Mouse (Mus musculus) gastrocnemius, adult 8-10 months (tissue): ENCODE data around the gene Ovol1. TPM values are rescaled to one million over a fixed set of nuclear protein-coding genes. Genes with fewer than 3 reads are reported as not detected.

Source experiments
- DNase-seq, 2 experiments: peaks; one replicate each; pipeline ENCODE4 v3.0.0; 2022; ENCODE audit warnings: low spot score in 2 of 2
- total RNA-seq, 4 experiments: library from RNA; stranded (reverse); gene quantifications; 2 replicates each; pipeline ENCODE4 v1.2.4; 2022

Gene Ovol1
- total RNA-seq, 4 experiments from 2014 or later, result not detected

GRCm38 (mm10) chr19:5568470-5569140, 8.2 kb upstream of the Ovol1 start:
- peak; percentile 66 to 72 for DNase-seq

- peak; percentile 81 to 90 for DNase-seq
These were observed 7.4 kb upstream of the Ovol1 start, which contains the start of gene Ap5b1 for GRCm38 (mm10) chr19:5567534-5568469. Gene Ap5b1 (plus strand): TSS chr19:5568025.

DNA sequence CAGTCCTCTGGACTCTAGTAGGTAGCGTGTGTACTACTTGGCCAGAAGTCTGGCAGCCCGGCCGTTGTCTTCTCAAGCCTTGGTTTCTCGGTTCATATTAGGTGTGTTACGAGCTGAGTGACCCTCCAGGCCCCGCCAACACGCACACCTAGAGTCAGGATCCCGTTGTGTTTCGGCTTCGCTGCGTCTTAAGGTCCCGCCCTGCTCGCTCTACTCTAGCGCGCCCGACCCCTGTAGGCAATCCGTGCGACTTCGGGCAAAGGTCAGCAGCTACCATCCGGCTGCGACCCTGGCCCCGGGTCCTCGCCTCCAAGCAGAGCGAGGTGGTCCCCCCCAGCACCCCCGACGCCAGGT, 6.7 kb upstream of the Ovol1 start:
- DNase-seq, result no peak

- DNase-seq, result no peak
These were observed 5.9 kb upstream of the Ovol1 start for GRCm38 (mm10) chr19:5566316-5566715.

- DNase-seq, result no peak
These were observed 2.3 kb upstream of the Ovol1 start for GRCm38 (mm10) chr19:5562776-5563175.

- no peak for DNase-seq
These were observed 1.4 kb upstream of the Ovol1 start for GRCm38 (mm10) chr19:5561886-5562285.

DNA sequence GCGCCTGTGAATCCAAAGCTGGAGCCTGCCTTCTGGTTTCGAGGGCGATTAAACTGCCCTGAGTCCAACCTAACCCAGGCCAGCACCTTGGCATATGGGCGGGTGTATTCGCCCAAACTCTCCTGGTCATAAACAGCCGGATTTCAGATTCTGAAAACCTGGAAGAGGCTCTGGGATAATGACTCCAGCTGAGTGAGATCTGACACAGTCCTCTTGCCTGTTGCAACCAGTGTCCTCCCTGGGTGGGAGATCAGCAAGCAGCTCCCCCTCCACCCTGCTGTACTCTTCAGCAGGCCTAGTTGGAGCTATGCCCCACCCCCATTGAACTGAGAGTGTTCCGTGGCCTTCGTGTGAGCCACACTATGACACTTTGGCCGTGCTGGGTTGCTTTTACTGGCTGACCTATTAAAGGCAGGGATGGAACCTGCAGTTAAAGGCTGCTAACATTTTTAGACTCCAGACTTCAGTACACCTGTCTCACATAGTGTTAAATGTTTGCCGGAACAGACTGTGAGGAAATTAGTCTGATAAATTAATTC, 875 bp upstream of the Ovol1 start:
- no peak for DNase-seq

DNA sequence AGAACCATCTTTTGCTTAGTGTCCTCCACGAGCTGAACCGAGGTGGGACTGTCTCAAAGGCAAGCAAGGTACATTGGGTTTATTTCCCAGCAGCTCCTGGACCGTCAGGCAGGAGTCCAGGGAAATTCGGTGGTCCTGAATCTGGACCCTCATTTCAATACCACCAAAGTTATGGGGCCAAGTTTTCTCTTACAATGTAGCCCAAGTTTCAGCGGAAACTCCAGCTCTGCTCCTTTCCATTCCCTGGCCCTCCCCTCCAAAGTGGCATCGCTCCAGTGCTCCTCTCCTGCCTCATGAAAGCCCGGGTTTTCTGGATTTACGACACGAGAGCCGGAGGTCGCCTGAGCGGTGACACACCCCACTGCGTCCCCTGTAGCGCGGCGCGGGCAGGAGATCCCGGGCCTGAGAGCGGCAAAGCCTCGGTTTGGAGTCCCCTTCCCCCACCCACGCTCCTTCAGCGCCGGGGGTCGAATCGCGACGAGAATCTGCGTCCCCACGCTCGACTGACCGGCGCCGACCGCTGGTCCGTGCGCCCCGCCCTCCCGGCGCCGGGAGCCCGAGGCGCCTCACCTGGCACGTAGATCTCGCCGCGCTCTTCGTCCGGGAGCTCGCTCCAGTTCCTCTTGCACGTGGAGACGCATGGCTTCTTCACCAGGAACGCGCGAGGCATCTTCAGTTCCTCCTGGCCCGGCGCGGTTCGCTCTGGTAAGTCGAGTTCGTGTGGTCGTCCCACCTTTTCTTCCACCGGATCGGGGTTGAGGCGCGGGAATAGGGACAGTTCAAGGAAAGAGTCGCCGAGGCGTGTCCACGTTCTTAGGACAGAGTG, 602 bp downstream of the Ovol1 start:
- no peak for DNase-seq

GRCm38 (mm10) chr19:5559229-5559628, 1.2 kb downstream of the Ovol1 start:
- no peak for DNase-seq

- no peak for DNase-seq
These were observed 1.7 kb downstream of the Ovol1 start for GRCm38 (mm10) chr19:5558770-5559169.

- no peak for DNase-seq
These were observed 2.3 kb downstream of the Ovol1 start for GRCm38 (mm10) chr19:5558169-5558568.

DNA sequence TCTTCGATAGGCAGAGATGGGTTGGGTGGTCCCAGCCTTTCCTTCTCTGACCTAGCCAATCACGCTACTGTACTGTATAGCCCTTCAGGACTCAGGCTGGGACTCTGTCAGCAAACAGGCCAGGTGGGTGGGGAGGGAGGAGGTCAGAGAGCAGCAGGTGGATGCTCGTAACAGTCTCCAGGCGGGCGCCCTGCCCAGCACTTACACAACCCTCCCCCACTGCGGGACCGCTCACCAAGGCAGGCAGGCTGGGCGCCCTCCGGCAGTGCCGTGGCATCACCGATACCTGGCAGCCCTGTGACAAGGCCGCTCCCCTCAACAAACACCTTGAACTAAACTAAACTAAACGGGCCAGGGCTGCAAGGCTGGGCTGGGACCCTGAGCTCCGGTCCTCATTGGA, 6.2 kb downstream of the Ovol1 start:
- no peak for DNase-seq

- no peak for DNase-seq
These were observed 6.6 kb downstream of the Ovol1 start for GRCm38 (mm10) chr19:5553802-5554201.

DNA sequence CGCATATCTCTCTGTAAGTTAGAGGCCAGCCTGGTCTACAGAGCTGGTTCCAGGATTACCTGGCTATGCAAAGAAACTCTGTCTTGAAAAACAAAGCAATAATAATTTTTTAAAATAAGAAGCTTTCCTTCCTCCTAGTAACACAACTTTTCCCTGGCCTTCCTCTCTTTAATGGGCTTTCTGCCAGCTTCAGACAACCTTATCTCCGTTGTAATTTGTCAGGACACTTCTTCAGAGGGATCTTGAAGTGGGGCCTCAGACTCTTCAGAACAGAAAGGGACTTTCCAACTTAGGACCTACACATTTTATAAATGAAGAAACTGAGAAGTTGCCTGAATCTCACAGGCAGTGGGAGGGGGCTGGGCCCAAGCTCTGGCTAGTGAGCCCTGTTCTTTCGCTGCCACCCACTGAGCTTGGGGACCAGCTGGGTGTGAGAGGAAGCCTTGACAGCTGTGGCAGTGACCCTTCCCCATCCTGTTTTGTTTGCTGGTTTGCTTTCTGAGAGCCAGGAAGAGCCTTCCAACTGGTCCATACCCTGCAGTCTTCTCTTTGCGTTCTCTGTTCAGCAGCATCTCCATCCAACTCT, 12.9 kb downstream of the Ovol1 start:
- DNase-seq, result no peak

GRCm38 (mm10) chr19:5544031-5544430, 16.4 kb downstream of the Ovol1 start:
- DNase-seq, result no peak

GRCm38 (mm10) chr19:5543362-5543761, 17.1 kb downstream of the Ovol1 start:
- DNase-seq, result no peak

- DNase-seq, result no peak
These were observed 21.7 kb downstream of the Ovol1 start for GRCm38 (mm10) chr19:5538786-5539185.

GRCm38 (mm10) chr19:5532520-5532919, 27.9 kb downstream of the Ovol1 start:
- DNase-seq, result no peak

DNA sequence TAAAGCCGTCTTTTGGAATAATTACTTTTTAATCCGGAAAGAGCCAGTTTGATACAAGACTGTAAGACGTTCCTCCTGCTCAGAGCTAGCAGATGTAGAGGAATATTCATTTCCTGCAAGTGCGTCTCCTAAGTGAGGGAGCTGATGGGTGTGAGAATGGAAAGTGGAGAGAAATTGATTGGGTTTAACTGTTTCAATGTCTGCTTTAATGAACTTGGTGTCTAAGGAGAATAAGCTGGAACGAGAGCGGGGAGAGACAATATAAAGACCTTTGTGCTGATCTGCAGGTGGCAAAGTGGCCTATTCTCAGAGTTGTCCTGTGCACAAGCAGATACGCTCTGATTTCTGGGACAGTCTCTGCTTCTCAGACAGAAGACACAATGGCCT, 30.3 kb downstream of the Ovol1 start:
- DNase-seq, result no peak

DNA sequence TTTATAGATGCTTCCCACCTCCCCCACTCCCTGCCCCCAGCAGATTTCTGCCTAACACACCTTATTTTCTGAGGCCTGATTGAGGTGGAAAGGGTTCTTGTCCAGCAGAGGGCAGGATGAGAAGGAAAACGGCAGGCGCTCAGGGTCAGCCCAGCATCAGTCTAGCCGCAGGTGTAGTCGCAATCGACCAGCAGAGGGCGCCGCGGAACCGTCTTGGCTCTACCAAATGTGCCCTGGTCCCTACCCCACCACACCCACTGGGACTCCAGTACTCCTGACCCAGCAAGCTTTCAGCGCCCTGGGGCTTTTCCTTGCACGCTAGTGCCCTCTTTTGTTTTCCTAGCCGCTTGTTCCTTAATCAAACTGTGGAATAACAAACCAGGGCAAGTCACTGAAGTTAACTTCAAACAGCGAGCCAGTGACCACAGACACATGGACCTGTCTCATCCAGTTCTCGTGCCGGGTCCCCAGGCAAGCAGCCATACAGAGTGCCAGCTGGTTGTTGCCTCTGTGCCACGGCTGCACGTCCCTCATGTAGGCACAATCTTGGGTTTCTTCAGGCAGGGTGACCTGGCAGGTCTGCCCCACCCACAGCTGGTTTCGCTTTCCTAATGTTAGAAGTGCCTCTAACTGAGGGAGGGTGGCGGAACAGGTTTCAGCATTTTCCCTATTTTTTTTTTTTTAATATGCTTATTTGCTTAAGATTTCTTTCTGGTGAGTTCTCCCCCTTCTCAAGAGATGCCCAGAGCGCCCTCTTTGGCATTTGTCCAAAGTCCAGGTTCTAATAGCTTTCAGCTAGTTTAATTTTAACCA, 30.9 kb downstream of the Ovol1 start:
- DNase-seq, result peak; percentile 91 to 94
